Mouse (Mus musculus) brain, embryonic 14.5 days (tissue): Measurements from ENCODE around the gene Rbms2.

Source experiments
- CTCF ChIP-seq: fragments of 200-500 bp; IDR thresholded peaks from 2 replicates; pipeline ENCODE4 v1.5.1; 2012; ENCODE audit warnings: inconsistent platforms, mild to moderate bottlenecking, moderate library complexity, borderline replicate concordance; ENCODE audit not compliant: insufficient read depth, insufficient read length; ENCODE audit errors: extremely low read depth
- POLR2A ChIP-seq: fragments of 200-500 bp; IDR thresholded peaks from 2 replicates; pipeline ENCODE4 v1.6.1; 2012; ENCODE audit warnings: mild to moderate bottlenecking, inconsistent platforms, borderline replicate concordance; ENCODE audit not compliant: poor library complexity, insufficient read depth, insufficient read length, severe bottlenecking; ENCODE audit errors: extremely low read depth

DNA sequence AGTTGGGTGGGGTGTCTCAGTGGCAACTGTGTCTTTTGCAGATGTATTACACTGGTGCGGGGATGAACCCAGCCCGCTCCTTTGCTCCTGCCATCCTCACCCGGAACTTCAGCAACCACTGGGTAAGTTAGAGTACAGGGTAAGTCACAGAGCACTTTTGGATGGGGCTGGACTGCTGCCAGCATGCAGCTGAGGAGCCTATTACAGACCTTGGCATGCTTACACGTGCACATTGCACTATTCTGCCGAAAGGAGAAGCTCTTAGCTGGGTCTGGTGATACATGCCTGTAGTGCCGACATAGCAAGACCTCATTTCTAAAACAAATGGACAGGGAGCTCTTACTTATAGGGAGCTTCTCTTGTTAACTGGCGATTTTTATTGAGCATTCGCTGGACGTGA, 47.5 kb upstream of the Rbms2 start:
- TF ChIP-seq CTCF (no peak), POLR2A (no peak)
